Mouse (Mus musculus): Measurements from ENCODE around the gene Tbc1d10b. TPM values are rescaled to one million over a fixed set of nuclear protein-coding genes. Genes with fewer than 3 reads are reported as not detected.
"Not testable (repeated sequence)": the region's sequence is repeated elsewhere in the genome, so short reads cannot be mapped to it uniquely, and the experiment has no call there.

Gene Tbc1d10b
- total RNA-seq, 2 experiments from 2014 or later, result 38.6 to 45.1 TPM

DNA sequence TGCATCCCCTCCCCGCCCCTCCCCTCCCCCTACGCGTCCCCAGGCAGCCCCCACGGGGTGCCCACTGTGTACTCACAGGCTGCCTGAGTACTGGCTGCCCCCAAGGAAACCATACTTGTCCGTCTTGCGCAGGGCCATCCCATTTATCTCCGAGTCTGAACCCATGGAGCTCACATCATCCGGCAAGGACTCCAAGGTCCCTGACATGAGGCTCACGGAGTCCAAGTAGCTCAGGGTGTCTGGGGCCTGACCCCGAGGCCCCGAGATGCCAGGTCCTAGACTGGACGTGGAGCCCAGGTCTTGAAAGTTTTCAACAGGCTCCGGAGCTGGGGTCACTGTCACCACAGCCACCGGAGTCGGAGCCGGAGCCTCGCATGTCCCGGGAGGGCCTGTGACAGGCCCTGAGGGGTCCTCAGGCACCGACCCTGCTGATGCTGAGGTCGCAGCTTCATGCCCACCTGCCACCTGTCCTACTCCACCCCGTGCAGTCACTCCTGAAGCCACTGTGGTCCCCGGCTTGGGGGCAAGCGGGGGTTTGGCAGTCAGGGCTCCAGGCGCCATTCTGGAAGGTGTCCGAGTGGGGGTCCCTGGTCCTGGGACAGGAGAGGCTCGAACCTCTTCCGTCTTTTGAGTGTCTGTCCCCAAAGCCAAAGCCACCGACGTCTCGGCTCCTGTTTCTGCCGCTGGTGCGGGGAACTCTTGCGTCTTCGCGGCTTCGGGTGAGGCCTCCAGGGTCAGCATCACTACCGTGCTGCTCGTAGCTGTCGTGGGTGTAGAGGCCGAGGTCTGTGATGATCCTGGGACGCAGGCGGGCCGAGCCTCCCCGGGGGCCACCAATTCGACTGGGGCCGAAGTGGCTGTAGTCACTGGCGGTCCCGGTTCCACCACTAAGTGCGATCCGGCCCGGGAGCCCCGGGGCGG lies 634 bp downstream of the Tbc1d10b start:
- DNase-seq, result no peak

DNA sequence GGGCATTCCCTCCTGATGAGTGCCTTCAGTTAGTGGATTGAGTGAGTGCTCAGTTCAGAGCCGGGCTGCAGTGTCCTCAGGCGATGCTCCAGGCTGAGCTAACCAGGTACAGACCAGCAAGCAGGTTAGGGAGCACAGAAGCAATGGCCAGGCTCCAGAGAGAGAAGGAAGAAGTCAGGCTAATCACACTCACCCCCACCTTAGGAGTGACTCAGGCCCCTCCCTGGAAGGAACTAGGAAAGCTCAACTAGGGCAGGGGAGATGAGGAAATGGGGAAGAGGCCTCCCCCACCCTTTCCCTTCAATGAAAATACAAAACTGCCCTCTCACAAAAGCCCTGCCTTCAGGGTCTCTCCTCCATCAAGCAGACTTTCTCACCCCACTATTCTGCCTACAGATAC lies 1.7 kb downstream of the Tbc1d10b start:
- no peak for DNase-seq

DNA sequence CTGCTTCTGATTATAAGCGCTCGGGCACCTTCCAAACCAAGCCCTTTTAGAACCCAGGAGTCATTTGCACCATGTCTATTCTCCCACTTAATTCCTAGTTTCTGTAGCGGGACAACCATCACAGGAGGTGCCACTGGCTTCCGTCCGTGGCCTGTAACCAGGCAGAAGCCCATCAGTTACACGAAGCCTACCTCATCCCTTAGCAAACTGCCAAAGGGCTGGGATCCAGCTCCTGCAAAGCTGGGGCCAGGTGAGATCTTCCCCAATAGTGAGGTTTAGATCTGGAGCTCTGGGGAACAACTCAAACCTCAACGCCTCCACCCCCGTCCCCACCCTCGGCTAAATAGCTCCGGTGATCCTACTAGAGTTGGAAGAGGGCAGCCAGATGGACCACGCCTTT lies 11.8 kb downstream of the Tbc1d10b start:
- DNase-seq, result no peak

DNA sequence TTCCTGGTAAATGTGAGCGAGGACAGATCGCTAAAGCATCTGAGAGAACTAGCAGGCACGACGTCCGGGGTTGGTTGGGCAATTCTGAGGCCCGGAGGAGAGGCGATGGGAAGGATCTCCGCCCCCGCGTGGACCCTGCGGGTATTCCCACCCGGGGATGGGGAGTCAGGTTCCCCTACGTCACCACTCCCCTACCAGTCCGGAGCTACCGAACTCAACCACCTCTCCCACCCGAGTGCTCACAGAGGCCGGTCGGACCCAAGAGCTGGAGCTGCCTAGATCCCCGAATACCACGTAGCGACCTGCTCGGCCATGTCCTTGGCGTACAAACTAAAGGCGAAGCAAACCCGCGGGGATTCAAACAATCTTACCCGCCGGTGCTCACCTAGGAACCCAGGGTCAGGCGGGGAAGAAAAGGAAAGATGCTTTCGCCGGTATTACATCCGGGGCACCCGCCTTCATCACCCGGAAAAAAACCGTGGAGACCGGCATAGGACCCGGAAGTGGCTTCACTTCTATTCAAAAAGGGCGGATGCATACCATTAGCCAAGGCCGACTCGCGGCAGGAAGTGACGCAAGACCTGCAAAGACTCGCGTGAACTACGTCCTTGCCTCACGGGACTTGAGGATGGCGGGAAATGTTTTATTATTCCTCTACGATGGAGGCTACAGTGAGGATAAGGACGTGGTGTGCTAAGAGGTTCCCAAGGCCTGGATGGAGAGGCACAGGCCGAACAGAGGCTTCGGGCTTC lies 12.5 kb downstream of the Tbc1d10b start, which contains the start of gene Cd2bp2:
TSS of gene Cd2bp2 (minus strand) at position 507 of the 752 bp plus-strand sequence.
- peak; percentile 91 for DNase-seq

DNA sequence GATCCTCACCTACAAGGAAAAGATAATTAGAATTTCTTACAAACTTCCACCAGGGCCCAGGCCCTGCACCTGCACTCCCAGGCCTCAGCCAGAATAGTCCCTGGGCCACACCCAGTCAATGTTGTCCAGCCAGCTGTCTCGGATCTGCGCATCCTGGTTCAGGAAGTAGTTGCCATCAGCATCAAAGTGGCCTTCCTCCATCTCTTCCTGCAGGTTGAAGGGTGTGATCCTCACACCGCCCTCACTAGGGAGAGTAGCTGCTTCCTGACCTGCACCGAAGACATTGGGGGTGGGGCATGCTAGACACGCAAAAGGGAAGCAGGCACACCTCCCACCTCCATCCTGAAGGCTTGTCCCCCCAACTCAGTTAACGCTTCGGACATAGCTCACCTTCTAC lies 13.6 kb downstream of the Tbc1d10b start:
- DNase-seq, result no peak

DNA sequence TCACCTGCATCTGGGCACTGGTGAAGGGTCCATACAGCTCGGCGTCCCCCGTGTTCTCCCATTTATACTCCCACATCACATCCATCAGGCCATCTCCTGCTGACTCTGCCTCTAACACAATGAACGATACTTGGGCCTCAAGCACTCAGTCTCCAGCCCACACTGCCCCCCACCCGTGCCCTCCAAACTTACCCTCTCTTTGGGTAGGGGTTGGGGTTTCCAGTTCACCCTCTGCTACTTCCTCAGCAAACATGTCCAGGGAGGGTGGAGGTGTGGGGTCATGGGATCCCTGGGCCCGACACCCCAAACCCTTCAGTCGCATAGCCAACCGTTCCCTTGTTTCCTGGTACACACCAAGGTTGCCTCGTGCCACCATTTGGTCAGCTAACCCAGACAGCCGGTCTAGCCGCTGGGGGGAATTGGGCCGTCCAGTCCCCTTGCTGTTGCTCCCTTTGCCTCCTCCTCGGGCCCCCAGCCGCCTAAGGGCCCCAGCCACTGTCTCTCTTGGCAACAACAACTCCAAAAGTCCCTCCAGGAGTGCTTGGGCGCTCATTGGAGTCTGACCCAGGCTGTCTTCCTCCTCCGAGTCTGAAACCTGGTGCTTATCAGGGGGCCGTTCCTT lies 14.1 kb downstream of the Tbc1d10b start:
- no peak for DNase-seq

DNA sequence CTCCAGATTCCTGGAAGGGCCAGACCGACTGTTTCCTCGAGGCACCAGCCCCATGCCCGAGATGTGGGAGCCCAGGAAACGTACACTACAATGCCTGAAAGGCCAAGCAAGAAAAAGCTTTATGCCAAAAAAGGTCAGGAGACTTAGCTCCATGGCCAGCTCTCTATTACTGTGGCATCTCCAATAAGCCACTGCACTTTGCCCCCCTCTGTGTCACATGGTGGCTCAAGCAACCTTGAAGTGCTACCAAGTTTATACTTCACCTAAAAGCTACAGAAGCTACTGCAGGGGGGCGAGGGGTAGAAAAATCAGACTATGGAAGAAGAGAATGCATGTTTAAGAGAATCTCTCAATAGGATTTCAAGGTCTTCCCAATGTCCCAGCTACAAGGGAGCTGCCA lies 15.3 kb downstream of the Tbc1d10b start:
- no peak for DNase-seq

DNA sequence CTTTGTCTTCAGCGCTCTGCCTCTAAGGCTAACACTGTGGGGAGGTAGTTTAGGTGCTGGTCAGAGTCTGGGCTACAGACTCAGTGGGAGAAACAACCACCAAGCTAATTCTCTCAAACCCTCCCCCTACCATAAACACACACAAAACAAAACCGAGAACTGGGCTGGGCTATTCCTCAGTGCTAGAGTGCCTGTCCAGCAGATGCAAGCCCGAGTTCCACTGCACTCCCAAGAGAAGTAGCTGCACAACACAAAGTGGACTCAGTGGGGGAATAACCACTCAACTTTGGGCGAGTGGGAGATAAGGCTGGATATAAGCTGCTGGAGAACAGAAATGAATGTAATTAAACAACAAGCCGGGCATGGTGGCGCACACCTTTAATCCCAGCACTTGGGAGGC lies 17.6 kb downstream of the Tbc1d10b start:
- DNase-seq, result no peak

DNA sequence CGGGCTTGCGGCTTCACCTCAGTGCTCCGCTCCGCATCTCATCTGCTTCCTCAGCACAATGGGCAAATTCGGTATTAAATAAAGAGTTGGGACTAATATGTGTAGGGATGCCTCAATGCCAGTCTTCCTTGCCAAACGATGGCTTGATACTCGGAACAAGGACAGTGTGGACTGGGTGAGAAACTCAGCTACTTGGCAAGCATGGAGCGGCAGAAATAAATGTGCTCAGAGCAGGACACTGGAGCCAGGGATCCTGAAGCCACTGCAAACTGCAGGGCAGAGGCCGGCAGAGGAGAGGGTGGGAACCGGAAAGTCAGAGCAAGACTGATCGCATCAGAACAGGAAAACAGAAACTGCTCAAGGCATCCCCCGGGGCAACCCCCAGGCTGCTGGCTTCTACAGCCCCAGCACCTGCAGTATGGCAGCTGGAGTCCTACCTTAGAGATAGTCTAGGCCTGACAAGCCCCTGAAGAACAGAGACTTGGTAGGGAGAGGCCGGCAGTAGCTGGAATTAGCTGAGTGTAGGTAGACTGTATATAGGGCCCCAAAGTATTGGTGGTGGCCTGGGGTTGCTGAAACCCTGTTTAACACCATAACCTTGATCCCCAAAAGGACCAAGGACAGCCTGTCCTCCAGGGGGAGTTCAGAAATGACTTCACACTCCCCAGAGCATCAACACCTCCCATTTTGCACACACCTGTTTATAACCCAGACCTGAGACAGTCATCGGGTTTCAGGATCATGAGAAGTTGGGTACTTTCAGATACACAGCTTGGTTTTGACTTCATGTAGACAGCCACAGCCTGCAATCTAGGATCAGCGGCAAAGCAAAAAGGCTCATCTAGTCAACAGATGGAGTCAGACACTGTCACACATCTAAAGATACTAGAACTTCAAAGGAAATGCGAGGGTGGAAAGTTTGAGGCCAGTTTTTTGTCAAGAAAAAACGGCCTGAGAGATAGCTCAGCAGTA lies 19.7 kb downstream of the Tbc1d10b start:
- DNase-seq, result no peak

DNA sequence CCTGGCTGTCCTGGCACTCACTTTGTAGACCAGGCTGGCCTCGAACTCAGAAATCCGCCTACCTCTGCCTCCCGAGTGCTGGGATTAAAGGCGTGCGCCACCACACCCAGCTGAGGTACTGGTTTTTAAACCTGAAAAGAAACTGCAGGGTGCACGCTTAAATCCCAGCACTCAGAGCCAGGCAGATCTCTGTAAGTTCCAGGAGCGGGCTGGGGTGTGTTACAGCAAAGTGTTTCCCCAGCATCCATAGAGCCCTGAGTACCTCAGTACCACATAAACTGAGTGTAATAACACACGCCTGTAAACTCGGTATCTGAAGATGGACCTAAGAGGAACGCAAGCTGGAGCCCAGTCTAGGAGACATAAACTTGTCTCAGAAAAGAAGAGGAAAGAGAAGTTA lies 20.9 kb downstream of the Tbc1d10b start:
- DNase-seq, result no peak

DNA sequence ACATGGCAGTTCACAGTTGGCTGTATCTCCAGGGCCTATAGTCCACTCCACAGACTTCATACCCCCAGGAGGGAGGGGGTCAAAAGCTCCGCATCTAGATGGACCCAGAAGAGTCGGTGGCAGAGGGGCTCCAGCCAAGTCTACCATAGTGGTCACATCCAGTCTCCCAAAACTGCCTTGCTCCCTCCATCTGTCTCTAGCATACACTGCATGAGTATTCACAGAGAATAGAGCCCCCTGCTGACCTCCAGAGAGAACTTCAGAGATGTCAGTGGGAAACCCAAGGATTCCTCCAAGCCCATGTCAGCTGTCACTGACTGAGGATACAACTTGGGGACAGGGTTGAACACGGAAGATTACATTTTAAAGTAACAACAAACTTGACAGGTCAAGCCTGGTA lies 22.7 kb downstream of the Tbc1d10b start:
- DNase-seq, result no peak

DNA sequence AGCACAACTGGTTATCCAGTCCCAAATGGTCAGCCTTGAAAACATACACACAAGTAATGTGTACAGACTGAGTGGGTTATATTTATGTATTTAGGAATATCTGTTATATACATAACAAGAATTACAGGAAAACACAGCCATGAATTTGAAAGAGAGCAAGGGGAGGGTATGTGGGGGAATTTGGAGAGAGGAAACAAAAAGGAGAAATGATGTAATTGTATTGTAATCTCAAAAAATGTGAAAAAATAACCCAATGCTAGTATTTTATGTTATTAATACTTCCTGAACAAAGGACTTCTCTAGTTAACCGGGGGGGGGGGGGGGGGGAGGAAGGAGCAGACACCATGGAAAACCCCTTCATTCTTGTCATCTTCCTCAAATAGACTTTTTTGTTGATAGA lies 23.5 kb downstream of the Tbc1d10b start:
- DNase-seq, result no peak

DNA sequence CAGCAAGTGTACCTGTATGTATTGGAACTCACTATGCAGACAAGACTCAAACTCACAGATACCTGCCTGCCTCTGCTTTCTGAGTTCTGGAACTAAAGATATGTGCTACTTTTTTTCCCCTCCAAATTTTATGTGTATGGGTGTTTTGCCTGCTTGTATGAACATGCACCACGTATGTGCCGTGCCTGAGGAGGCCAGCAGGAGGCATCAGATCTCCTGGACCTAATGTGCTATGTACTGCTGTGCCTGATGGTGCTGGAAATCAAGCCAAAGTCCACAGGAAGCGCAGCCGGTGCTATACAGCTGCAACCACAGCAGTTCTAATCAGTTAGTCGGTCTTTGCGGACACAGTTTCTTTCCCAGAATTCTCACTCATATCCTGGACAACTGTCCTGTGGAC lies 24.4 kb downstream of the Tbc1d10b start:
- DNase-seq, result peak; percentile 19

DNA sequence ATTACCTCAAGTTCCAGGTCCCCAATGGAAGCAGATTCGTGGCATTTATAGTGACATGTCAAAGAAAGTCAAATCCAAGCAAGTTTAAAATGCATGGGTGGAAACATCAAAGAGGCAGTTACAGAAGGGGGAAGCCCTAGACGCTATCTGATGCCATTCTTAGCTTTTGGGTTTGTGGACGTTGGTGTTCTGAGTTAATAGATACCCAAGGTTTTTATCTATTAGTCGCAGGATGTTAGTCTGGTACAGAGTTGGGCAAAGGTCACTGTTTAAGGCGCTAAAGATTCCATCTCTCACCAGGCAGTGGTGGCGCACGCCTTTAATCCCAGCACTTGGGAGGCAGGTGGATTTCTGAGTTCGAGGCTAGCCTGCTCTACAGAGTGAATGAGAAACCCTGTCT lies 24.9 kb downstream of the Tbc1d10b start:
- no peak for DNase-seq

DNA sequence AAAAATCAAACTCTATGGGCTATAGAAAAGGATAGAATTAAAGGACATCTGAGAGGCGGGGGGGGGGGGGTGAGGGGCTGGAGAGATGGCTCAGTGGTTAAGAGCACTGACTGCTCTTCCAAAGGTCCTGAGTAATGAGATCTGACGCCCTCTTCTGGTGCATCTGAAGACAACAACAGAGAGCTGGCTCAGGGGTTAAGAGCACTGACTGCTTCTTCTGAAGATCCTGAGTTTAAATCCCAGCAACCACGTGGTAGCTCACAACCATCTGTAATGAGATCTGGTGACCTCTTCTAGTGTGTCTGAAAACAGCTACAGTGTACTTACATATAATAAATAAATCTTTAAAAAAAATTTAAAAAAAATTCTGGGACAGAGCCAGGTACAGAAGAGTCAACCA lies 26.5 kb downstream of the Tbc1d10b start:
- DNase-seq, result not testable (repeated sequence)

DNA sequence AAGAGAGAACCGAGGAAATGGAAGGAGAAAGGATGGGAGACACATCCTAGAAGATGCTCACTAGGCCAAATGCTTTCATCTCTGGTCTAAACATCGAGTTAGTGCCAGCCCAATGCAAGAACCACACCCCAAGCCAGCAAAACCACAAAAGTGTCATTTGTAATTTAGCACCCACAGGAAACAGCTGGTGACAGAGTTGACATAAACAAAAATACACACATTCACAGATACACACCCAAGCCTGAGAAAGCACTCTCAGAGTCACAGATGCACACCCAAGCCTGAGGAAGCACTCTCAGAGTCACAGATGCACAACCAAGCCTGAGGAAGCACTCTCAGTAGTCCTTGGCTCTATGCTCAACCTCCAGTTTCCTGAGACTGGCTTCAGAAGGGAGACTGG lies 27.5 kb downstream of the Tbc1d10b start:
- DNase-seq, result no peak

DNA sequence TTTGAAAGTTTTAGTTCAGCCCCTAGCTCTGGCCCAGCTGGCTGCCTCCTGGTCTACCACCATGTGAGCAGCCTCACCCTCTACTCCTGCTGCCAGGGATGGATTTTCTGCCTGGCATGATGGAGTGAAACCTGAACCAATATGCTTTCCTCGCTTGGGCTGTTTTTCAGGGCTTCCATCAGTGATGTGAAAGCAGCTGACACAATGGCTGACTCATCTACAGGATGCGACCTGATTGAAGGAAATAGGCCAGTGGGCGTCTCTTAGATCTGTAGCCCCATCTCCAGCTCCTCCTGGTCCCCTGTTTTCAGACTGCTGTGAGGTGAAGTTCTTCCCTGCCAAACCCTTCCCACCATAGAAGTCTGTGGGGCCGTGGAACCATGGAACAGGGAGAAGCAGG lies 31.3 kb downstream of the Tbc1d10b start:
- no peak for DNase-seq

DNA sequence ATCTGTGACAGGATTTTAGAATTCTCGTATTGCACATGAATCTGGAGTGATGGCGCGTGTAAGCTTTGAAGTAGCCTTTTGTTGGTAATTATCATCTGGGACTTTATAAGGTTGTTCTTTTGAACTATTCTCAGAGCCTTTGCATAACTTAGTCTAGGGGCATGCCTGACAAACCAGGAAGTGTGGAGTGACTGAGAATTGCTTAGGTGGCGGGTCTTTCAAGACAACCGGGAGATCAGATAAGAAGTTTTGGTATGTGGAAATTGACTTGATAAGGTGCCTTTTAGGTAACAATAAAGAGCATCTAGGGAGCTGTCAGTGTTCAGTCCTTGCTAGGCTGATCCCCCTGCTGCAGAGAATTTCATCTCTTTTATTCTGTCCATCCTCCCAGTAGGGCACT lies 41.8 kb downstream of the Tbc1d10b start:
- no peak for DNase-seq

DNA sequence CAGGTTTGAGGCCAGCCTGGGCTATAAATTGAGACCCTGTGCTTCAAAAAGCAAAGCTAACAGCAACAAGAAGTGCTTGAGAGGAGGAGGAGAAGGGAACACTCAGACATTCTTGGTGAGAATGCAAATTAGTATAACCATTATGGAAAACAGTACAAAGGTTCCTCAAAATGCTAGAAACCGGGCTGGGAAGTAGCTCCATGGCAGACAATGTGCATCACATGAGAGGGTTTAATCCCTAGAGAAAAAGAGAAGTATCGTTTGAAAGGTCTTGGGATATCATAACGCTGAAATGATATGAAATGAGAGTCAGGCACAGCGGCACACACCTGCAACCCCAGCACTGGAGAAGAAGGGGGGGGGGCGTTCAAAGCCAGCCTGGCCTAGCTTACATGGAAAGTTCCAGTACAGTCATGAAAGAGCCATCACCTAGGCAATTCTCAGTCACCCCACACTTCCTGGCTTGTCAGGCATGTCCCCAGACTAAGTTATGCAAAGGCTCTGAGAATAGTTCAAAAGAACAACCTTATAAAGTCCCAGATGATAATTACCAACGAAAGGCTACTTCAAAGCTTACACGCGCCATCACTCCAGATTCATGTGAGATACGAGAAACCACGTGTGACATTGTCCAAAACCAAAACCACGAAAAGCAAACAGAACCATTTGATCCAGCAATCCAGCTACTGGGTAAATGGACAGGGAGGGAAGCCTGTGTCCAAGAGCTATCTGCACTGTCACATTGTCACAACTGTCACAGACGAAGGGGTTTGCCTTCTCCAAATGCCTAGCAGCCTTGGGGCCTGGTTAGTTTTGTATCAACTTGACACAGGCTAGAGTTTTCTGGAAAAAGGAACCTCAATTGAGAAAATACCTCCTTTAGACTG lies 42.4 kb downstream of the Tbc1d10b start:
- no peak for DNase-seq

DNA sequence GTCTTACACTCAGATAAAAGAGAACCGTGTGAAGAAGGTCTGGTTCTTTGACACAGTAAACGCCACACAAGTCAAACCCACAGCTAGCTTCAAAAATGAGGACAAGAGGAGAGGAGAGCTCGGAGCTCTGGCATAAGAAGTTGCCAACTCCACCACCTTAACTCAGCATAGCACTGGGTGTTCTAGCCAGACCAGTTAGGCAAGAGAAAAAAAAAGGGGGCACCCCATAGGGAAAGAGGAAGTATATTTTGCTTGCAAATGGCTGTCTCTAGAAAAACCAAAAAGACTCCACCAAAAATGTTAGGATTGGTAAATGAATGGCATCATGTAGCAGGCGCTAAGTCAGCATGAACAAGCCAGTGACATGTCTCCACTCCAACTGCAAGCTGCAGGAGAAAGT lies 44.3 kb downstream of the Tbc1d10b start:
- no peak for DNase-seq

DNA sequence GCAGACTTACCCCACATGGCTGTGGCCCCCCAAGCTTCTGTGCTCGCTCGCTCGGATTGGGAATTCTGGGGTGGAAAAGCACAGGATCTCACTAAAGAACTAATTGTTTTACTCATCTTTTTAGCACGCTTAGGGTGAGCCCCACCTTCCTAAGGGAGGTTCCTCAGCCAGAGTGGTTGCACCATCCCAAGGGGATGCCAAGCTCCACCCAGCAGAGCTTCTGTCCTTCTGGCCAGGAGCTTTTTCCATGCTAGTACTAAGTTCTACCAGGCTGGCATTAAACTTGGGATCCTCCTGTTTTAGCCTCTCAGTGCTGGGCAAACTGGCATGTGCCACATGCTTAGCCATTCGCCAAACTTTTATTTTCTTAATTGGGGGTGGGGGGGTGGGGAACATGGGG lies 45.7 kb downstream of the Tbc1d10b start:
- DNase-seq, result no peak
